Mouse (Mus musculus) small intestine, adult 2 months (tissue): ENCODE results near the gene Rbms3.

Experiments used
- CTCF ChIP-seq: fragments of 200-500 bp; IDR thresholded peaks from 2 replicates; pipeline ENCODE4 v1.5.1; 2012; ENCODE audit warnings: low read depth, mild to moderate bottlenecking, control low read depth, inconsistent platforms, low read length, moderate library complexity, mixed read lengths; ENCODE audit not compliant: insufficient replicate concordance, insufficient read length; ENCODE audit errors: extremely low read depth
- POLR2A ChIP-seq: fragments of 200-500 bp; IDR thresholded peaks from 2 replicates; pipeline ENCODE4 v1.6.1; 2012; ENCODE audit warnings: low read depth, mild to moderate bottlenecking, control low read depth, inconsistent platforms, low read length, moderate library complexity

DNA sequence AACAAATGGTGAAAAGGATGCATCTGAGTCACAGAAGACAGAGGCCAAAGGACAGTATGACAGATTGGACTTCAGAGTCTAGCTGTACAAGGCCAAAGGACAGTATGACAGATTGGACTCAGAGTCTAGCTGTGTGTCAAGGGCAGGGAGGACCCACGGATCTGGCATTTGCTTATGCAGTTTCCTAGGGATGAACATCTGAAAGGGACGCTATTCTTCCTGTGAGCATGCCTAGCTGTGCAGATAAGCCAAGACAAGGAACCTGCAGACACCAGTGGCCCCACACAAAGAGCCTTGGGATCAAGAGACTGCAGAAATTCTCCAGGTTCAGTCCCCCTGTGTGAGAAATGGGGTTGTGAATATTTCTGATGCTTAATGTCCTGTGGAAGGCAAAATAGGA, 100.4 kb downstream of the Rbms3 start:
- TF ChIP-seq CTCF (no peak), POLR2A (no peak)
